Mouse (Mus musculus) testis, adult 2 months (tissue): ENCODE measurements around the gene Wfdc21.

Experiments used
- CTCF ChIP-seq: fragments of 200-500 bp; IDR thresholded peaks from 2 replicates; pipeline ENCODE4 v1.5.1; 2012; ENCODE audit warnings: low read depth, mild to moderate bottlenecking, inconsistent platforms, low read length, moderate library complexity; ENCODE audit not compliant: control insufficient read depth, insufficient read depth, insufficient replicate concordance
- POLR2A ChIP-seq: fragments of 200-500 bp; IDR thresholded peaks from 2 replicates; pipeline ENCODE4 v1.6.1; 2012; ENCODE audit warnings: low read depth, mild to moderate bottlenecking, inconsistent platforms, low read length, moderate library complexity; ENCODE audit not compliant: control insufficient read depth

GRCm38 (mm10) chr11:83735881-83736280 is 10.9 kb upstream of the Wfdc21 start:
- TF ChIP-seq CTCF, result no peak
- no peak for TF ChIP-seq POLR2A
